Mouse (Mus musculus) left cerebral cortex, postnatal 36 days (tissue): Measurements from ENCODE around the gene Mlph. TPM values are rescaled to one million over a fixed set of nuclear protein-coding genes. Genes with fewer than 3 reads are reported as not detected.

Experiments
- DNase-seq, 2 experiments: peaks; one replicate each; pipeline ENCODE4 v3.0.0; 2021 to 2022; ENCODE audit warnings: low spot score in 2 of 2, mixed read lengths in 1 of 2
- intact Hi-C: fragments of 180-260 bp; cut with DNase I; formaldehyde crosslinking; loops from one replicate; pipeline ENCODE4 v1.15.1; 2025
- total RNA-seq, 2 experiments: library from RNA; stranded (reverse); gene quantifications; 2 replicates each; pipeline ENCODE4 v1.2.3; 2021

Mlph gene
- total RNA-seq, 2 experiments from 2014 or later: 0.69 to 1.1 TPM

- intact Hi-C loops: no loop called here
- DNase-seq: no peak
Measured at GRCm38 (mm10) chr1:90999911-91000601, 85.2 kb downstream of the Mlph start.

Other genes starting within 250 kb of the Mlph start
- gene Col6a3, start 71.1 kb upstream of the Mlph start, total RNA-seq: 1 to 10 TPM; 3.3 to 5.4 TPM
- not detected for gene Prlh, start 38.0 kb downstream of the Mlph start, total RNA-seq
- gene Rab17, start 54.6 kb downstream of the Mlph start, total RNA-seq: not detected
- gene Lrrfip1, start 83.7 kb downstream of the Mlph start, total RNA-seq: 10 to 100 TPM; 56.6 to 78.7 TPM
- gene Rbm44, start 230.0 kb downstream of the Mlph start, total RNA-seq: not detected